Mouse (Mus musculus): Measurements from ENCODE around the gene Mllt10.

- TF ChIP-seq CTCF (IDR thresholded peaks at IDR 0.05; ENCODE audit: low read depth) (no peak), EP300 (IDR thresholded peaks at IDR 0.05; ENCODE audit: low read depth) (no peak)
Observed at GRCm38 (mm10) chr2:18139646-18140045, 84.6 kb downstream of the Mllt10 start.

All from liver, embryonic 14.5 days (tissue).